Mouse (Mus musculus): ENCODE results near the gene Gm49450. TPM values are rescaled to one million over a fixed set of nuclear protein-coding genes. Genes with fewer than 3 reads are reported as not detected.

Gene Gm49450
- polyA plus RNA-seq (2015; fragmentation: Nextera tagmentation; extraction: Ambion mirVana) = not detected in 2 replicates

- ATAC-seq (ENCODE audit: insufficient read depth) = peak; percentile 74
- Histone ChIP-seq H3K4me1 (replicated peaks) (peaks cover 22% of the 10 kb centered on the region), H3K36me3 (replicated peaks) (0 out of 2 replicates have a peak, but pooled peaks cover 4% of the 10 kb centered on the region), H3K4me3 (replicated peaks) (peak within 1 kb of the TSS; percentile 73), H3K9ac (peak within 1 kb of the TSS; percentile 73), H3K27me3 (peaks cover 26% of the 10 kb centered on the region), H3K27ac (replicated peaks) (peak within 1 kb of the TSS; percentile 73), H3K9me3 (replicated peaks) (no peaks in the 10 kb centered on the region), H3K4me2 (peak within 1 kb of the TSS; percentile 94)
- 10% methylated on average over 28 of the region's 28 CpGs for WGBS (ENCODE audit: insufficient replicate concordance)
Measured at GRCm38 (mm10) chr15:98953401-98954356, at the start of gene Gm49450, which contains the start of gene Tuba1a. TSS of gene Gm49450 (minus strand) at chr15:98953551. TSS of gene Tuba1a (minus strand) at chr15:98953703.

DNA sequence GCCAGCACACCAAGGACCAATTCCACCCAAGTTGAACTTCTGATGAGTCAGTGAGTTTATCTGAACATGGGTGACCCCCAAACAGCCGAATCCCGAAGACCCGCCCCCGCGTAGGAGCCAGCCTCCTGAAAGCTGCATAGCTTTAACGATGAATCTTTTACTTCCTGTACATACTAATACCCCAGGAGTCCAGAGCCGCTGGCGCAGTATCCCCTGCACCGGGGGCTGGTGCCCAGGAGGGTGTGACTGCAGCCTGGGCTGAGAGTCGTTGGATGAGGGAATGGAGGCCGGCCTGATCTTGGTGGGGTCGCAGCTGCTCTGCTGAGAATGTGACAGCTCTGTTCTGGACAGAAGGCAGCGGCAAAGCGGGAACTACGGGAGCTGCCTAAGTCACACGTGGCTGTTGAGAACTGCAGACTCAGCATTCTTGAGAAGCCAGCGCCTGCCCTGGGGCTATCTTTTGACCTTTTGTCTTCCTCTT, 48.1 kb upstream of the Gm49450 start:
- Histone ChIP-seq H3K4me2 (peak overlapping the region; percentile 56), H3K9me3 (replicated peaks) (no peaks in the 10 kb centered on the region), H3K9ac (no peak overlapping the region), H3K4me3 (replicated peaks) (peak overlapping the region; percentile 32), H3K4me1 (replicated peaks) (peaks cover 37% of the 10 kb centered on the region), H3K27ac (replicated peaks) (no peak overlapping the region; the same call in 1 of the 2 replicates), H3K36me3 (replicated peaks) (no peaks in the 10 kb centered on the region), H3K27me3 (peaks cover 5% of the 10 kb centered on the region)
- no peak; the same call in 1 of the 2 replicates for ATAC-seq (ENCODE audit: insufficient read depth)
- 14% methylated on average over 17 of the region's 17 CpGs for WGBS (ENCODE audit: insufficient replicate concordance)

DNA sequence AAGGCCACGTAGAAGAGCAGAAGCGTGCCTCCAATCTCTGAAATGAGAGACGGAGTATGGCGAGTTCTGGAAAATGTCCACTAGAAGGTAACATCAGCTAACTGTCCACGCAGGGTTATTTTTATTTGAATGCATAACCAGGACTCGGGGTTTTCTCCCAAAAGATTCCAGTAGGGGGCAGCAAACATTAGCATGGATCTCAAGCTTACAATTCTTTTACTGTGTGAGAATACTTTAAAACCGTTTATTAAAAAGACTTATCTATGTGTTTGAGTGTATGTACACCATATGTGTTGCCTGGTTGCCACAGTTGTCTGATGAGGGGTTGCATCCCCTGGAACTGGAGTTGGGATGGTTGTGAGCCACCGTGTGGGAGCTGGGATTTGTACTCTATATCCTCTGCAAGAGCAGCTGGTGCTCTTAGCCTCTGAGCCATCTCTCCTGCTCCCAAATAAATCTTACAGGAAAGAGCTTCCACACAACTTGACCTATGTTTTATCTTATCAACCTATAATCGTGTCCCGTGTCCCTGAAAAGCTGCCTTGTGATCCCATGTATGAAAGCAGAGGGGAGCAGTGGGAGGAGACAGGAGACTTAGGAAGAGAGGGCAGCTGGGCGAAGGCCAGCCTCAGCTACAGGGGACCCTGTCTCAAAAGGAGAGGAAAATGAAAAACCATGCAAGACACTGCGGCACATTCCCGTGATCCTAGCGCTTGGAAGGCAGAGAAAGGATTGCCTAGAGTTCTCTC, 47.4 kb upstream of the Gm49450 start:
- Histone ChIP-seq H3K4me3 (replicated peaks) (no peak overlapping the region), H3K9ac (no peak overlapping the region)

DNA sequence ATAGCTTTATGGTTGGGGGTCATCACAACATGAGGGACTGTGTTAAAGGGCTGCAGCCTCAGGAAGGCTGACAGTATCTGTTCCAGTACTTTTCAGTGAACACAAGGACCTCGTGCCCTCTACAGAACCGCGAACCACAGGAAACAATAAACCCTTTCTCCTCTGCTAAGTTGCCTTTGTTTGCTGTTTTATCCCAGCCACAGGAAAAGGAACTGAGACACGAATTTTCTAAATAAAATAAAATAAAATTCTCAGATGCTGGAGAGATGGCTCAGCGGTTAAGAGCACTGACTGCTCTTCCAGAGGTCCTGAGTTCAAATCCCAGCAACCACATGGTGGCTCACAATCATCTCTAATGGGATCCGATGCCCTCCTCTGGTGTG, 45.4 kb upstream of the Gm49450 start:
- Histone ChIP-seq H3K9ac (no peak overlapping the region), H3K27ac (replicated peaks) (no peak overlapping the region)

More for the DNA sequence above, 47.4 kb upstream of the Gm49450 start:
- peaks cover 37% of the 10 kb centered on the region for H3K4me1 ChIP-seq (replicated peaks)
- no peak overlapping the region for H3K27ac ChIP-seq (replicated peaks)
- H3K36me3 ChIP-seq (replicated peaks) = no peaks in the 10 kb centered on the region
- no peaks in the 10 kb centered on the region for H3K9me3 ChIP-seq (replicated peaks)
- no peak for ATAC-seq (ENCODE audit: insufficient read depth)
- WGBS (ENCODE audit: insufficient replicate concordance) = 35% methylated on average over 14 of the region's 14 CpGs
- peaks cover 5% of the 10 kb centered on the region for H3K27me3 ChIP-seq
- H3K4me2 ChIP-seq = peak overlapping the region; percentile 56; the same call in 1 of the 2 replicates

DNA sequence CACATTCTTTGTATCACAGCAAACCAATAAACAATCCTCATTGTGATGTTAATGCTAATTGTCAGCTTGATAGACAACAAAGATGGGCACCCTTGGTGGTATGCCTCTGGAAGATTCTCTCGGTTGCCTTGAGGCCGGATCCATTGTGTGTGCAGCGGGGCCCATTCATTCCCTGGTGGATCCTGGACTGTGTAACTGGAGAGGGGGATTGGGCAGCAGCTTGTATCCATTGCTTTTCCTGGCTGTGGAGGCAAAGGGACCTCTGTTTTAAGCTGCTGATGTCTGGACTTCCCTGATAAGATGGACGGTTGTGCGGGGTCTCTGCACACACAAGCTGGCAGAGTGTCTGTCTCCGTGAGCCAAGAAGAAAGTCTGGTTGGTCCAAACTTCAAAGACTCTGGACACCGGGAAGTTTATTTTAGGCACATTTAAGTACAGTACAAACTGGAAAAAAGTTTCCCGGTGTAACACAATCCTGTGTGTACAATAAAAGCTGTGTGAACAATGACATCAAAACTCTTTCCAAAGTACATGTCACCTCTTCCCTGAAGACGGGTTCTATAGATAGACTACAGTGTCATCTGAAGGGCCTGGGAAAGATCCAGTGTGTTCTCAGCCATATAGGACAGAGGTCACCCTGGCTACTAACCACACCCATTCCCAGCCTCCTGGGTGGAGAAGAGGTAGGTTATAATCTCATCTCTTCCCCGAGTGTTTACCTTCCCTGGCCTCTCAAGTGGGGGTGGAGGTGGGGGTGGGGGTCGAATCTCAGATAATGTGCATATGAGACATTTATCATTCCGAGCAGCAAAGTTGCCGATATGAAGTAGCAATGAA, 44.8 kb upstream of the Gm49450 start:
- no peaks in the 10 kb centered on the region for H3K36me3 ChIP-seq (replicated peaks)
- H3K4me1 ChIP-seq (replicated peaks) = peaks cover 47% of the 10 kb centered on the region
- H3K4me3 ChIP-seq (replicated peaks) = no peak overlapping the region
- peak; percentile 40; the same call in 1 of the 2 replicates for ATAC-seq (ENCODE audit: insufficient read depth)
- H3K27me3 ChIP-seq = no peaks in the 10 kb centered on the region; the same call in 1 of the 2 replicates
- no peak overlapping the region for H3K27ac ChIP-seq (replicated peaks)
- H3K9me3 ChIP-seq (replicated peaks) = no peaks in the 10 kb centered on the region
- 29% methylated on average over 13 of the region's 13 CpGs for WGBS (ENCODE audit: insufficient replicate concordance)
- H3K9ac ChIP-seq = no peak overlapping the region
- H3K4me2 ChIP-seq = peak overlapping the region; percentile 18; the same call in 1 of the 2 replicates

More for the DNA sequence above, 45.4 kb upstream of the Gm49450 start:
- no peaks in the 10 kb centered on the region for H3K36me3 ChIP-seq (replicated peaks)
- ATAC-seq (ENCODE audit: insufficient read depth) = no peak
- H3K4me1 ChIP-seq (replicated peaks) = peaks cover 42% of the 10 kb centered on the region
- H3K9me3 ChIP-seq (replicated peaks) = no peaks in the 10 kb centered on the region
- no peak overlapping the region for H3K4me3 ChIP-seq (replicated peaks)
- H3K27me3 ChIP-seq = no peaks in the 10 kb centered on the region; the same call in 1 of the 2 replicates
- WGBS (ENCODE audit: insufficient replicate concordance) = 21% methylated on average over 6 of the region's 6 CpGs
- peak overlapping the region; percentile 18; the same call in 1 of the 2 replicates for H3K4me2 ChIP-seq

DNA sequence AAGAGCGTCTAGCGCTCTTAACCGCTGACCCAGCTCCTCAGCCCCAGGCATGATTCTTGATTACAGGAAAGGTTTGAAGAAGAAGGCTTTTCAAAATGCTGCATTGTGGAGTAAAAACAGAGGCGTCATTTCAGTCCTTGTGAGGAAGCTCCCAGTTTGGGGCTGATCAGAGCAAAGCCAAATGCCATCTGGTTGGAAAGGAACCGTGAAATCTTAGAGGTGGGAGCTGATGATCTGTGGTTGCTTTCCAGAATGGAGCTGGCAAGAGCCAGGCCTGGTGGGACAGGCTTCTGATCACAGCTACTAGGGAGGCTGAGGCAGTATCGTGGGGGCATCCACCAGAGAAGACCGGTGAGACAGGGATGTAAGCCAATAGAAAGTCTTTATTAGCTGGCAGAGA, 43.5 kb upstream of the Gm49450 start:
- Histone ChIP-seq H3K9ac (no peak overlapping the region), H3K4me2 (no peak overlapping the region), H3K4me1 (replicated peaks) (peaks cover 51% of the 10 kb centered on the region), H3K27me3 (no peaks in the 10 kb centered on the region), H3K27ac (replicated peaks) (no peak overlapping the region), H3K36me3 (replicated peaks) (no peaks in the 10 kb centered on the region), H3K9me3 (replicated peaks) (no peaks in the 10 kb centered on the region), H3K4me3 (replicated peaks) (no peak overlapping the region)
- ATAC-seq (ENCODE audit: insufficient read depth) = no peak
- WGBS (ENCODE audit: insufficient replicate concordance) = 78% methylated on average over 7 of the region's 7 CpGs

- Histone ChIP-seq H3K36me3 (replicated peaks) (no peaks in the 10 kb centered on the region), H3K4me2 (no peak overlapping the region), H3K27ac (replicated peaks) (no peak overlapping the region), H3K9ac (no peak overlapping the region), H3K9me3 (replicated peaks) (no peaks in the 10 kb centered on the region), H3K27me3 (no peaks in the 10 kb centered on the region; the same call in 1 of the 2 replicates), H3K4me1 (replicated peaks) (peaks cover 36% of the 10 kb centered on the region), H3K4me3 (replicated peaks) (no peak overlapping the region)
- ATAC-seq (ENCODE audit: insufficient read depth) = no peak
- WGBS (ENCODE audit: insufficient replicate concordance) = 76% methylated on average over 9 of the region's 9 CpGs
Measured at GRCm38 (mm10) chr15:98994957-98995520, 41.7 kb upstream of the Gm49450 start.

GRCm38 (mm10) chr15:98993865-98994264, 40.5 kb upstream of the Gm49450 start:
- Histone ChIP-seq H3K9me3 (replicated peaks) (no peaks in the 10 kb centered on the region), H3K9ac (no peak overlapping the region), H3K4me1 (replicated peaks) (peaks cover 33% of the 10 kb centered on the region), H3K4me3 (replicated peaks) (peak overlapping the region; percentile 53), H3K27me3 (no peaks in the 10 kb centered on the region; the same call in 1 of the 2 replicates), H3K4me2 (peak overlapping the region; percentile 79), H3K27ac (replicated peaks) (no peak overlapping the region), H3K36me3 (replicated peaks) (no peaks in the 10 kb centered on the region)
- under 1% methylated on average over 11 of the region's 11 CpGs for WGBS (ENCODE audit: insufficient replicate concordance)
- ATAC-seq (ENCODE audit: insufficient read depth) = no peak

DNA sequence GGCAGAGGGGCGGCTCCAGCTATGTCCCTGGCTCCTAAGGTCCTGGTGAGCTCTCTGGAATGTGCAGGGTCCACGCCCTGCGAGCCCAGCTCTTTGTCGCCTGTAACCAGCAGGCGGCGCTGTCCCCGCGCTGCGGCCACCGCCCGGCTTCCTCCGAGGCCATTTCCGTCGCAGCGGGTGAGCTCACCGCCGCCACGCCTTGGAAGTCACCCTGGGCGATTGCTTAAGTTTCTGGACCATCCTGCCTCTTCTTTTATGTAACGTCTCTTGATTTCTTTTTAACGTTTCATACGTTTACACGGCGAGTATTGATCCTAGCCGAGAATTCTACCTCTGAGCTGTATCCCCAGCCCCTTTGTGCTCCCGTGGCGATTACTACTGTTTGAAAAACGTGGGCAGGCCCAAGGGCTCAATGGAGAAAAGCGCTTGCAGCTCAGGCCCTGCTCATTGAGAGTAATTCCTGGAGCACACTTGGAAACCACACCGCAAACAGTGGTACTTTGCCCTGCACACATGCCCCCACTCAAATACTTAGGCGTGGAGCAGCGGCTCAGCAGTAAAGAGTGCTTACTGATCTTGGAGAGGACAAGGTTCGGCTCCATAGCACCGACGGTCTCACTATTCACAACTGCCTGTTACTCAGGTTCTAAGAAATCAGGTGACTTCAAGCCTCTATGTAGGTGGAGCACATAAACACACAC, 39.9 kb upstream of the Gm49450 start:
- Histone ChIP-seq H3K36me3 (replicated peaks) (no peaks in the 10 kb centered on the region), H3K27ac (replicated peaks) (peak overlapping the region; percentile 80), H3K9me3 (replicated peaks) (no peaks in the 10 kb centered on the region), H3K4me3 (replicated peaks) (peak overlapping the region; percentile 53), H3K4me2 (peak overlapping the region; percentile 79), H3K27me3 (no peaks in the 10 kb centered on the region; the same call in 1 of the 2 replicates), H3K9ac (peak overlapping the region; percentile 52), H3K4me1 (replicated peaks) (peaks cover 27% of the 10 kb centered on the region)
- 5% methylated on average over 35 of the region's 35 CpGs for WGBS (ENCODE audit: insufficient replicate concordance)
- peak; percentile 90 for ATAC-seq (ENCODE audit: insufficient read depth)

All from liver, embryonic 15.5 days (tissue).